Mouse (Mus musculus): Measurements from ENCODE around the gene Plekhm2. TPM values are rescaled to one million over a fixed set of nuclear protein-coding genes. Genes with fewer than 3 reads are reported as not detected.

Plekhm2 gene
- polyA plus RNA-seq, 1 experiment, result 24.8 TPM

- H3K9me3 ChIP-seq, result peaks cover 6% of the 10 kb centered on the region
- peak overlapping the region; percentile 38 for H3K4me3 ChIP-seq (replicated peaks)
- H3K36me3 ChIP-seq (replicated peaks; ENCODE audit: low read length), result no peaks in the 10 kb centered on the region
- no peak for TF ChIP-seq GATA1 (IDR thresholded peaks at IDR 0.05; ENCODE audit: borderline replicate concordance, low read length)
- no peak for TF ChIP-seq FLI1 (IDR thresholded peaks at IDR 0.05; ENCODE audit: low read length)
- peaks cover 60% of the 10 kb centered on the region for H3K4me1 ChIP-seq
- peaks cover 90% of the 10 kb centered on the region for H3K27me3 ChIP-seq (replicated peaks)
Measured at GRCm38 (mm10) chr4:141601148-141601862, 63.4 kb downstream of the Plekhm2 start.

- H3K4me3 ChIP-seq (replicated peaks), result no peak overlapping the region
- H3K4me1 ChIP-seq, result peaks cover 65% of the 10 kb centered on the region
- H3K9me3 ChIP-seq, result no peaks in the 10 kb centered on the region
- H3K27me3 ChIP-seq (replicated peaks), result peaks cover 87% of the 10 kb centered on the region
- no peaks in the 10 kb centered on the region for H3K36me3 ChIP-seq (replicated peaks; ENCODE audit: low read length)
- no peak for TF ChIP-seq FLI1 (IDR thresholded peaks at IDR 0.05; ENCODE audit: low read length)
- no peak for TF ChIP-seq GATA1 (IDR thresholded peaks at IDR 0.05; ENCODE audit: borderline replicate concordance, low read length)
Measured at GRCm38 (mm10) chr4:141600364-141600763, 64.3 kb downstream of the Plekhm2 start.

- H3K4me3 ChIP-seq (replicated peaks), result peak overlapping the region; percentile 74
- no peaks in the 10 kb centered on the region for H3K9me3 ChIP-seq
- peaks cover 91% of the 10 kb centered on the region for H3K27me3 ChIP-seq (replicated peaks)
- no peak for TF ChIP-seq GATA1 (IDR thresholded peaks at IDR 0.05; ENCODE audit: borderline replicate concordance, low read length)
- TF ChIP-seq FLI1 (IDR thresholded peaks at IDR 0.05; ENCODE audit: low read length), result no peak
- H3K4me1 ChIP-seq, result peaks cover 66% of the 10 kb centered on the region
- no peaks in the 10 kb centered on the region for H3K36me3 ChIP-seq (replicated peaks; ENCODE audit: low read length)
Measured at GRCm38 (mm10) chr4:141599251-141600141, 65.2 kb downstream of the Plekhm2 start.

GRCm38 (mm10) chr4:141598894-141599250, 65.8 kb downstream of the Plekhm2 start:
- H3K27me3 ChIP-seq (replicated peaks), result peaks cover 91% of the 10 kb centered on the region
- H3K4me3 ChIP-seq (replicated peaks), result peak overlapping the region; percentile 74
- no peaks in the 10 kb centered on the region for H3K9me3 ChIP-seq

GRCm38 (mm10) chr4:141598199-141598893, 66.4 kb downstream of the Plekhm2 start:
- peak overlapping the region; percentile 76 for H3K4me3 ChIP-seq (replicated peaks)
- peaks cover 58% of the 10 kb centered on the region for H3K4me1 ChIP-seq
- H3K36me3 ChIP-seq (replicated peaks; ENCODE audit: low read length), result no peaks in the 10 kb centered on the region
- H3K27me3 ChIP-seq (replicated peaks), result peaks cover 87% of the 10 kb centered on the region
- TF ChIP-seq FLI1 (IDR thresholded peaks at IDR 0.05; ENCODE audit: low read length) (no peak), GATA1 (IDR thresholded peaks at IDR 0.05; ENCODE audit: borderline replicate concordance, low read length) (no peak)
- 0 out of 2 replicates have a peak, but pooled peaks cover under 1% of the 10 kb centered on the region for H3K9me3 ChIP-seq

More at GRCm38 (mm10) chr4:141598894-141599250, 65.8 kb downstream of the Plekhm2 start:
- H3K36me3 ChIP-seq (replicated peaks; ENCODE audit: low read length), result no peaks in the 10 kb centered on the region
- peaks cover 63% of the 10 kb centered on the region for H3K4me1 ChIP-seq
- TF ChIP-seq FLI1 (IDR thresholded peaks at IDR 0.05; ENCODE audit: low read length), result no peak

GRCm38 (mm10) chr4:141596700-141597328, 67.9 kb downstream of the Plekhm2 start:
- H3K36me3 ChIP-seq (replicated peaks; ENCODE audit: low read length), result peaks cover 5% of the 10 kb centered on the region
- H3K27me3 ChIP-seq (replicated peaks), result peaks cover 76% of the 10 kb centered on the region
- peaks cover 7% of the 10 kb centered on the region for H3K9me3 ChIP-seq
- H3K4me1 ChIP-seq, result peaks cover 47% of the 10 kb centered on the region
- peak overlapping the region; percentile 7 for H3K4me3 ChIP-seq (replicated peaks)
- no peak for TF ChIP-seq FLI1 (IDR thresholded peaks at IDR 0.05; ENCODE audit: low read length)
- no peak for TF ChIP-seq GATA1 (IDR thresholded peaks at IDR 0.05; ENCODE audit: borderline replicate concordance, low read length)

GRCm38 (mm10) chr4:141595605-141596268, 69.0 kb downstream of the Plekhm2 start:
- Histone ChIP-seq H3K27me3 (replicated peaks) (peaks cover 67% of the 10 kb centered on the region), H3K9me3 (peaks cover 10% of the 10 kb centered on the region), H3K36me3 (replicated peaks; ENCODE audit: low read length) (peaks cover 5% of the 10 kb centered on the region), H3K4me1 (peaks cover 37% of the 10 kb centered on the region), H3K4me3 (replicated peaks) (no peak overlapping the region)
- TF ChIP-seq FLI1 (IDR thresholded peaks at IDR 0.05; ENCODE audit: low read length) (no peak), GATA1 (IDR thresholded peaks at IDR 0.05; ENCODE audit: borderline replicate concordance, low read length) (no peak)

- peaks cover 5% of the 10 kb centered on the region for H3K36me3 ChIP-seq (replicated peaks; ENCODE audit: low read length)
- H3K9me3 ChIP-seq, result peaks cover 10% of the 10 kb centered on the region
Measured at GRCm38 (mm10) chr4:141595138-141595537, 69.6 kb downstream of the Plekhm2 start.

GRCm38 (mm10) chr4:141591547-141591946, 73.2 kb downstream of the Plekhm2 start:
- H3K36me3 ChIP-seq (replicated peaks; ENCODE audit: low read length), result peaks cover 5% of the 10 kb centered on the region
- peaks cover 10% of the 10 kb centered on the region for H3K9me3 ChIP-seq
- peaks cover 9% of the 10 kb centered on the region for H3K4me1 ChIP-seq
- peaks cover 42% of the 10 kb centered on the region for H3K27me3 ChIP-seq (replicated peaks)
- TF ChIP-seq FLI1 (IDR thresholded peaks at IDR 0.05; ENCODE audit: low read length) (no peak), GATA1 (IDR thresholded peaks at IDR 0.05; ENCODE audit: borderline replicate concordance, low read length) (no peak)
- no peak overlapping the region for H3K4me3 ChIP-seq (replicated peaks)

More at GRCm38 (mm10) chr4:141595138-141595537, 69.6 kb downstream of the Plekhm2 start:
- no peak overlapping the region for H3K4me3 ChIP-seq (replicated peaks)
- peaks cover 63% of the 10 kb centered on the region for H3K27me3 ChIP-seq (replicated peaks)
- no peak for TF ChIP-seq FLI1 (IDR thresholded peaks at IDR 0.05; ENCODE audit: low read length)
- TF ChIP-seq GATA1 (IDR thresholded peaks at IDR 0.05; ENCODE audit: borderline replicate concordance, low read length), result no peak
- peaks cover 37% of the 10 kb centered on the region for H3K4me1 ChIP-seq

Data from megakaryocyte, embryonic 14.5 days (primary cell).